ENCODE assay signal across 8 mouse cellular contexts in the genomic region with DNA sequence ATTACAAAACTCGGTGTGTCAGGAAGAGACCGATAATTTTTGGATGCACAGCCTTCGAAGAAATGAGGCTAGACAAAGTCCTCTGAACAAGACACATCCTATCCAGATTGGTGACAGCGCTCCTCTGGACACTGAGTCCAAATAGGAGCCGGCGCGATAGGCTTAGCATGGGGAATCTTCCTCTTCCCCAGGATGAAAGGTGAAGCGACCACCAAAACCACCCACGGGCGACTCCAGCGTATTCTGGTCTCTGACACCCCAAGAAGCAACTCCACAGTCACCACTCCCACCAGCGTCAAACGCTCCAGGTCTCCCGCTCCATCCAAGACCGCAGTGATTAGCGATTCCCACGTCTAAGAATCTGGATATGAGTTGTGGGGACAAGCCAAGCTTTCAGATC. TPM values are rescaled to one million over a fixed set of nuclear protein-coding genes. Genes with fewer than 3 reads are reported as not detected.
DNase-seq lines count a peak whose midpoint lies in the region; ATAC-seq and TF ChIP-seq lines count a peak whose summit lies in the region.

No protein-coding gene starts in this region.

- ATAC-seq in frontal cortex, adult (ENCODE audit: low TSS enrichment) = peak; percentile 1
- ATAC-seq in limb, embryonic 15.5 days (ENCODE audit: insufficient number of reproducible peaks, low FRiP score, low TSS enrichment, low read depth) = no peak
- ATAC-seq in activated CD4-positive, CD25-positive, alpha-beta regulatory T cell, adult 4 months = no peak

- no peak for DNase-seq in frontal cortex, postnatal 25 days (ENCODE audit: low spot score in 2 of 2)
- DNase-seq in testis, postnatal 14 days (ENCODE audit: low spot score) = no peak
- no peak for DNase-seq in cerebellum, postnatal 4 days (ENCODE audit: low spot score in 2 of 2)
- no peak for DNase-seq in Muller cell, postnatal 12 days (ENCODE audit: inconsistent ontology term)

- H3K9ac ChIP-seq in limb, embryonic 15.5 days = peak overlapping the region; percentile 68

- no peak overlapping the region for H3K27ac ChIP-seq in testis, adult 2 months (ENCODE audit: control insufficient read depth, insufficient read depth, low read depth, low read length)
- no peak overlapping the region for H3K27ac ChIP-seq in limb, embryonic 15.5 days

- no peaks in the 10 kb centered on the region for H3K36me3 ChIP-seq in testis, adult 2 months (ENCODE audit: control insufficient read depth, insufficient read depth, low read length)
- H3K36me3 ChIP-seq in limb, embryonic 15.5 days = no peaks in the 10 kb centered on the region

- TF ChIP-seq CTCF in testis, adult 2 months (IDR thresholded peaks at IDR 0.05; ENCODE audit: control insufficient read depth, insufficient read depth, insufficient replicate concordance, low read depth, low read length) = no peak

- whole genome bisulfite sequencing in limb, embryonic 15.5 days = 4% methylated on average over 17 of the region's 17 CpGs

- peak overlapping the region; percentile 95 for H3K4me2 ChIP-seq in limb, embryonic 15.5 days

- H3K4me1 ChIP-seq in testis, adult 2 months (ENCODE audit: control insufficient read depth, insufficient read depth, low read length) = peaks cover 3% of the 10 kb centered on the region
- peaks cover 28% of the 10 kb centered on the region for H3K4me1 ChIP-seq in limb, embryonic 15.5 days

- H3K9me3 ChIP-seq in limb, embryonic 15.5 days = no peaks in the 10 kb centered on the region

- H3K27me3 ChIP-seq in testis, adult 2 months (ENCODE audit: control insufficient read depth, insufficient read depth, low read length) = no peaks in the 10 kb centered on the region
- H3K27me3 ChIP-seq in limb, embryonic 15.5 days = peaks cover 30% of the 10 kb centered on the region

- H3K4me3 ChIP-seq in testis, adult 2 months (ENCODE audit: control insufficient read depth, low read depth, low read length) = peak overlapping the region; percentile 86
- peak overlapping the region; percentile 76 for H3K4me3 ChIP-seq in limb, embryonic 15.5 days

- no peak for TF ChIP-seq POLR2A in testis, adult 2 months (IDR thresholded peaks at IDR 0.05; ENCODE audit: control insufficient read depth, low read depth, low read length)

RNA-seq across cellular contexts. Expression of a gene that starts 1.1 kb away (rescaled TPM):
- 5.2 and 5.3 TPM in 2 replicates for polyA plus RNA-seq in testis, adult 2 months (2012; rRNA removed)
- 25.3 and 26.3 TPM in 2 replicates for polyA plus RNA-seq in limb, embryonic 15.5 days (2015; fragmentation: Nextera tagmentation; extraction: Ambion mirVana)
- 10 to 100 TPM; 10.1 to 13.1 TPM for polyA plus RNA-seq in activated CD4-positive, CD25-positive, alpha-beta regulatory T cell, adult 4 months (2017; shearing (Covaris generic))
